Mouse (Mus musculus): Measurements from ENCODE around the gene Timp3. TPM values are rescaled to one million over a fixed set of nuclear protein-coding genes. Genes with fewer than 3 reads are reported as not detected.

Timp3 gene
- total RNA-seq, 2 experiments from 2014 or later: 54.9 to 59.8 TPM

DNA sequence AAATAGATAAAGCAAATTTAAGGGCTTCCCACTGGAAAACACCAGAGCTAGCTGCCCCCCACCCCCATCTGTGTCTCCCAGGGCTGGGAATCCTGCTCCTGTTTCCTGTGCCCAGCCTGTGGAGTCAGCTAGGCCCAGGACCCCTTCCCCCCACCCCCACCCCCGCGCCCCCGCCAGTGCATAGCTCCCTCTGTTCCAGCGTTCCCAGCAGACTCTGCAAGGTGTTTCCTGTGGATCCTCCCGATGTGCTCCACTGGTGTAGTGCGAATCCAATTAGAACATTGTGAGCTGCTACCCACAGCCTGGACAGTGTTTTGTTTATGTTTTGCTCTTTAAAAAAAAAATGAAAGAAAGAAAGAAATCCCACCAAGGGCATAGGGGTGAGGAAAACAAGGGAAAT lies 25.1 kb downstream of the Timp3 start:
- no peak for DNase-seq (ENCODE audit: low spot score in 2 of 2)

DNA sequence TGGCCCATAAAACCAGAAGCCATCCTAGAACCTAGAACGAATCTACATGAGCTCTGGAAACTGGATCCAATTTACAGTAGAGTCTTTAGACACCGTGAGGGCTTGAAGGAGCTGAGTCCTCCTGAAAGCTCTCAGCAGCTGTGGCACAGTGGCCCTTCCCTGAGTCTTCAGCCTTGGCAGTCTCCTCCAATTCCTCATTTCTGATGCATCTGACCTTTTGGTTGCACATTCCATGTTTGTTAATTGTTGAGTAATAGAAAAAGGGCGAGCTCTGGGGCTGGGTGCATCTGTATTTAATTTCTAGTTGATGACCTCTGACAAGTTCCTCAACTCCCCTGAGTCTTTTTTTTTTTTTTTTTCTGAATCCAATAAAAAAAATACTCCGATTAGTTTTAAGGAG lies 28.0 kb downstream of the Timp3 start:
- no peak for DNase-seq (ENCODE audit: low spot score in 2 of 2)

GRCm38 (mm10) chr10:86328691-86329090 lies 28.5 kb downstream of the Timp3 start:
- DNase-seq (ENCODE audit: low spot score in 2 of 2): no peak

GRCm38 (mm10) chr10:86329241-86329882 lies 29.2 kb downstream of the Timp3 start:
- no peak for DNase-seq (ENCODE audit: low spot score in 2 of 2)

DNA sequence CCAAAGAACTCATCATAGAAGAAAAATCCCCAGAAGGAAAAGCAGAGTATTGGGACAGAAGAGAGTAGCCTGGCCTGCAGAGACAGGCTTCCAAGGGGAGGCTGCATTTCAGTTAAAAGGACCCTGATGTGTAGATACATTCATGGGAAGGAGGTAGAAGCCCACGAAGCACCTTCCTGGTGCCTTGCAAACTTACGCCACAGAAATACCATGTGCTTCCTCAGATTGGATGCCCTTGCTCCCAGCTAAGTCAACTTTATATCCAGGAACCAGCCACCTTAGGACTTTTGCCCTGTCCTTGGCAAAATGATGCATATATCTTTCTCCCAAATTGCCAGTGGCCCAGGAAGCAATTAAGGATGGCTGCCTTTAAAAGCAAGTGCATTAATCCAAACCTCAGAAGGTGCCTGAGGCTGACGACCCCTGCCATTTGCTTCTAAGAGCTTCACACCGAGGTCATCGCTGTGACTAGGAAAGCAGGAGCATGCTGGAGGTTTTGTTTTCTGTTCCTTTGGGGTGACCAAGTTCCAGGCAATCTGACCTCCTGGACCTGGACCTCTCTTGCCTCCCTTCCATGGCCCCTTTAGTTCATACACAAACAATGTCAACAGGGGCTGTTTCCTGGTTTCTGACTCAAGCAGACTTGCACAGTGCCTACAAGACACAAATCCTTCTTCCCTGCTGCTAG lies 31.0 kb downstream of the Timp3 start:
- no peak for DNase-seq (ENCODE audit: low spot score in 2 of 2)

GRCm38 (mm10) chr10:86331681-86332281 lies 31.6 kb downstream of the Timp3 start:
- no peak for DNase-seq (ENCODE audit: low spot score in 2 of 2)

- DNase-seq (ENCODE audit: low spot score in 2 of 2): no peak
Measured at GRCm38 (mm10) chr10:86332942-86333341, 32.8 kb downstream of the Timp3 start.

DNA sequence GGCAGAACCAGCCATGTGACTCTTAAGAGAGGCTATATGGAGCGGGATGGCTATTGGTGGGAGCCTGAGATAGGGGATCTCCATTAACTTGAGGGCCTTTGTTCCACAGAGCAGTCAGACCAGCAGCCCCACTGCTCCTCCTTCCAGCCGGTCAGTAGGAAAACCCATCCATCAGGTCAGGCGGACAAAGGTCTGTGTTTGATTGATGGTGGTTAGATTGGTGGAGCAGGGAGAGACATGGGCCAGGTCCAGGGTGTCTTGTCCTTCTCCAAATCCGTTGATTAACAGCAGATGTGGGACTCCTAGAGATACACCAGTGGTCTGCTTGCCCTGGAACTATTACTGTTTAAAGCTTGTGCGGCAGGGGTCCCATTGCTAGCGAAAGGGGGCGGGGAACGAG lies 34.4 kb downstream of the Timp3 start:
- no peak for DNase-seq (ENCODE audit: low spot score in 2 of 2)

DNA sequence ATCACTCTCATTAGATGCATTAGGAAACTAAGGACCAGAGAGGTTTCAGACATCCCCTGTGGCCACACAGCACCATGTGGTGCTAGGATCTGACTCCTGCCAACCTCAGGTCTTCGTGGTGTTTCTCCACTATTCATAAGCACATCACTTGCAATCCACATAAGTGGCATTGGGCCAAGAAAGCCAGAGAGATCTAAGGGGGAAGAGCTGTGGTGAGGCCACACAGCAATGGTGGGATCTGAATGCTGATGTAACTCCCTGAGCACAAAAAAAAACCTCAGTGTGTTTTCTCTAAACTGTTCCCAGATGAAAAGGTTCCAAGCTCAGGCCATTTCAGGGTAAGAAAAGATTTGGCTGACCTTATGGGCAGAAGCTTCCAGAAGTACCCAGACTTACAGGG lies 36.3 kb downstream of the Timp3 start:
- DNase-seq (ENCODE audit: low spot score in 2 of 2): no peak

GRCm38 (mm10) chr10:86337239-86337638 lies 37.1 kb downstream of the Timp3 start:
- no peak for DNase-seq (ENCODE audit: low spot score in 2 of 2)

DNA sequence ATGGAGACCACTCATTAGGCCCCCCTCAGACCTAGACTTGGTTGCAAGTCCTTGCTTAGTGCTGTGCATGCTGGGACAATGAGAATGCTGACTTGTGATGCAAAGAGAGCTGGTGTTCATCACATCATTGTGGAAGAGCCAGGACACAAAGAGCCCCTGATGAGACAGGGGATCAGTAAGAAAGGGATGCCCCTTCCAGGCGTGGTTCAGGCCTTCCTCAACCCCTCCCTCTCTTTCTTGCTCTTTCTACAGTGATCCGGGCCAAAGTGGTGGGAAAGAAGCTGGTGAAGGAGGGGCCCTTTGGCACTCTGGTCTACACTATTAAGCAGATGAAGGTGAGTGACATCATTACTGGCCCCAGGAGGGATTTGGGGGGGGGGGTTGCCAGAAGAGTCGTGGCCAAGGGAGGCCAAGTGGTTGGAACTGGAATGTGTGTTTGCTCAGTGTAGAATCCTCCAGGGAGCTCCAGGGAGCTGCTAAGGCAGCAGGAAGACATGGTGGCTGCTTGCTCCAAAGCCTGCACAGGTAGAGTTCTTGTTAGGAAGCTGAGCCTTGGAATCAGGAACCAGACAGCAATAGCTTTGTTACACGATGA lies 38.0 kb downstream of the Timp3 start:
- no peak for DNase-seq (ENCODE audit: low spot score in 2 of 2)

DNA sequence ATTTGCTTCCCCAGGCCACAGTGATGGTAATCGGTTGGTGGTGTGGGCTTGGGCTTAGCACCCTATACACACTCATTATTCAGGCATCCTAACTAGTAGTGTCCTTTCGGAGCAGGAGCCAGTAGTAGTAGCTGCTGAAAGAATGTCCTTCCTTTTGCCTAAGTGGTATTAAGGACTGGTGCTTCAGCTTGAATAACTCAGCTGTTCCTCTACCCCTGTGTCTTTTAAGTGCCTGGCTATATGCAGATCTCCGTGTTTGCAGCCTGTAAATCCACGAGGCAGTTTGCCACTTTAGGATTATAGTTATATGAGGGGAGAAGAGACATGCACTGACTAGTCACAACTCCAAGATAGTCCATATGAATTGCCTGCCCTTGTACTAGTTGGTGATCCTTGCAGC lies 38.9 kb downstream of the Timp3 start:
- no peak for DNase-seq (ENCODE audit: low spot score in 2 of 2)

GRCm38 (mm10) chr10:86339649-86340379 lies 39.6 kb downstream of the Timp3 start:
- DNase-seq (ENCODE audit: low spot score in 2 of 2): peak; percentile 69 to 72

GRCm38 (mm10) chr10:86340421-86340820 lies 40.2 kb downstream of the Timp3 start:
- DNase-seq (ENCODE audit: low spot score in 2 of 2): no peak

DNA sequence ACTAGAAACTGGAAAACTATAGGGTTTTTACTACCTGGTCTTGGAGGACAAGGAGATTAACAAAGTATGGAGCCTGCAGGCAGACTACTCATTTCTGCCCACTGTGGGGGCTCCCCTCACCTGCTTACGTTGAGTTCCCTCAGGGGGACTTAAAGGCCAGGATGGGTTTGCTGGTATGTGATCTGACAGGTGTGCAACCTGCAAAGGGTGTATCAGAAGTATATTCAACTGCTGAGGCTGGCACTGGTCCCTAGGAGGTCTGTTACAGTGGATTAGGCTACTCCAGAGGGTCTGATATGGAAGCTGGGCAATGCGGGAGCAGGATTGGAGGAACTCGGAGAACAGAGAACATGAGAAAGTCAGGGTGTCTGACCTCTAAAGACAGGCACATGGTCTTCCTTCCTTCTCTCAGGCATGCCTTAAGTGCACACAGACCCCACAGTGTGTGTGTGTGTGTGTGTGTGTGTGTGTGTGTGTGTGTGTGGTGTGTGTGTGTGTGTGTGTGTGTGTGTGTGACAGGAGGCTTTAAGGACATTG lies 40.9 kb downstream of the Timp3 start:
- DNase-seq (ENCODE audit: low spot score in 2 of 2): no peak

DNA sequence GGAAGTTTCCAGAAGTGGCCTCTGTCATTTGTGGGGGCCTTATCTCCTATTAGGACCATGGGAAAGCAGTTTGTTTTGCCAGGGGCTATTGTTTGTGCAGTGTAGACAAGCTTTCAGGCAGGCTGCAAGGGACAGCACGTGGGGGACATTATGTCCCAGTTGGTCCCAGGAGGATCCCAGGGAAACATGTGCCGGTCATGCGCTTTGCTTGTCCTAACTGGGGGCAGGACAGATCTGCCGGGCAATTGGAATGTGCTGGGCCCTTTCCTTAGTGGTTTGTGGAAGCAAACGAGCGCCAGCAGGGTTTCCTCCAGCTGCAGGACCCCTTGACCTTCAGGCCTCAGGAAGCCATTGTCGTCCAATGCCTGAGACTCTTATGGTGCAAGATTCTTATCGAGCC lies 41.4 kb downstream of the Timp3 start:
- DNase-seq (ENCODE audit: low spot score in 2 of 2): no peak

DNA sequence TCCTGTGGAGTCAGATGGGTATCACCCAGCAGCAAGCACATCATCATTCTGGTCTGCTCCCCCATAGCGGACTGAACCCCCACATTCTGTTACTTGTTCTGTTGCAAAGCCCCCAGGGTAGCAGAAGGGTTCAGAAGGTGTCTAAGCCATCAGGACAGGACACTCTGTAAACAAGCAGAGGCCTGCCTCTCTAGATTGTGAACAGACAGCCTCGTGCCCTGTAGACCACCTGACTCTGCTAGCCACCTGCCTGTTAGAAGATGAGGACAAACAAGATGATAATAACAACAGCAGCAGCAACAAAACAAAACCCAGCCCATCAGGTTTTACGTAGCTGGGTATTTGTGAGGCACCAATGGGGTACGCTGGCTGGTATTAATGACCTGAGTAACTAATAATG lies 42.0 kb downstream of the Timp3 start:
- DNase-seq (ENCODE audit: low spot score in 2 of 2): no peak

DNA sequence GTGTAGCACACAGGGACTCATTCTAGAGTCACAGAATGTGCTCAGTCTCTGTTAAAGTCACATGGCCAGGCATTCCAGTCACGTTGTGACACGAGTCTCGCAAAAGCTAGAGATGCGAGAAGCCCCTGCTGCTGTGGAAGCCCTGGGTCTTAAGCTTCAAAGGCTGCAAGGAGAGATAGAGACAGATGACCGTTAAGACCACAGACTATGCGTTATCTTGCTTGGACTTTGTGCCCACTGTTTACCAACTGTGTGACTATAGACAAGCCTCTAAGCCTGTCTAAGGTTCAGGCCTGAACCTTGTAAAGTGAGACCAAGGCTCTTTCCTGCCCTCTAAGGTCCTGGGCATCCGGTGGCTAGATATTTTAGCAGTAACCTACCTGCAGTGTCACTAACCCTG lies 42.5 kb downstream of the Timp3 start:
- DNase-seq (ENCODE audit: low spot score in 2 of 2): no peak

- DNase-seq (ENCODE audit: low spot score in 2 of 2): no peak
Measured at GRCm38 (mm10) chr10:86343362-86343761, 43.2 kb downstream of the Timp3 start.

DNA sequence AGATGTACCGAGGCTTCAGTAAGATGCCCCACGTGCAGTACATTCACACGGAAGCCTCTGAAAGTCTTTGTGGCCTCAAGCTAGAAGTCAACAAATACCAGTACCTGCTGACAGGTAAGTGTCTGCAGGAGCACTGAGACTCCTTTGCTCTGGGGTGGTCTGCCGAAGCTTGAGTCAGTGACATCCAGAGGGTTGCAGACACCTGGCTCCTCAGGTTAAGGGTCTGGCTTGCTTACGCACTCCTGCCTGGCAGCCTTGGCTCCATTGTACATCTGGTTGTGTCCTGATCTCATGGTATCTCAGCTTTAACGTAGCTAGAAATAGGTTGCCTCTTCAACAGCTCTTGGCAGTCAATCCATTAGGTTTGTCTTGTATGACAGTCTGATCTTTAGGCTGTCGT lies 43.8 kb downstream of the Timp3 start:
- DNase-seq (ENCODE audit: low spot score in 2 of 2): no peak

DNA sequence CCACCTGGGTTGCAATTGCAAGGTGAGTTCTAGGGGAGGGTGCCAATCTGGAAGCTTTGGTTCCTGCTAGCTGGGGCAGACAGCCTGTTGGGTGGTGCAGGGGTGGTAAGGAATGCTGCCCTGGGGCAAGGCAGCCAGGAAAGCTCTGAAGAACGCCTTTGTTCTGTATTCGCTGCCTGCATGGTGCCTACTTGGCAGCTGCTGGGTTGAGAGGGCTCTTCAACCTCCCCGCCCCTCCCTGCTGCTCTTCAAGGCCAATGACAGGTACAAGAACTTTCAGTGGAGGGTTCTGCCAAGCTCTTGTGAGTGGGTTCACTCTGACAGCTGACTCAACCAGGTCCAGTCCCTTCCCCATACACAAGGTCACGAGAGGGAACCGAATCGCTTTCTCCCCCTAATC lies 44.5 kb downstream of the Timp3 start:
- DNase-seq (ENCODE audit: low spot score in 2 of 2): no peak

All from layer of hippocampus, postnatal 10 days (tissue).